10 mouse cellular contexts compared by ENCODE assay signal in the genomic region with DNA sequence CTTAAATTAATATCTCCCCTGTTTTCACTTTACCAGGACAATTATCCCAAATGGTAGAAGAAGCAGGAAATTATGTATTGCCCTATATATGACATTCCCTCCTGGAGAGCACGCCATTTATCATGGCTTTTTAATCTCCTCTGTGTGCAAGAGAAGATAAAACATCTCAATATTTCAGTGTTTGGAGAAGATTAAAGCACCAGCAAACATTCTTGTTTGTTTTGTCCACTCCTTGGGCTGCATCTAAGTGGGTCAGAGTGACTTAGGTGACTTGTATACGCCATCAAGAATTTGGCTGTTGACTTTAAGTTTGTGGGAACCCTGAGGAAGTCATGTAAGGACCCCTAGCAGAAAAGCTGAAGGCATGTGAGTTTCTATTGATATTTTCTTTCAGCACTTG.
"Had no signal": no experiment of that assay in that cellular context is flagged by ENCODE, and none has a peak within 500 bp of the region (broad histone marks: within the 10 kb centered on the region; RNA-seq: fewer than 3 reads in every experiment).

A gene (plus strand): TSS at position 301 of the 400 bp plus-strand sequence.

- DNase-seq: kidney, adult 18-20 months; kidney, postnatal 10 days; kidney, postnatal 4 days; layer of hippocampus, postnatal 36 days; lung, adult 18-20 months; right cerebral cortex, postnatal 25 days; spleen, adult 18-20 months; thymus, postnatal 14 days had no signal

- H3K27ac ChIP-seq: limb, embryonic 15.5 days; midbrain, embryonic 13.5 days had no signal

- H3K4me1 ChIP-seq: limb, embryonic 15.5 days; midbrain, embryonic 13.5 days had no signal

- ATAC-seq: midbrain, embryonic 13.5 days had no signal

- H3K36me3 ChIP-seq: limb, embryonic 15.5 days; midbrain, embryonic 13.5 days had no signal

- H3K4me3 ChIP-seq: limb, embryonic 15.5 days; midbrain, embryonic 13.5 days had no signal

- H3K27me3 ChIP-seq: limb, embryonic 15.5 days; midbrain, embryonic 13.5 days had no signal

- H3K9ac ChIP-seq: limb, embryonic 15.5 days; midbrain, embryonic 13.5 days had no signal

- H3K4me2 ChIP-seq: limb, embryonic 15.5 days; midbrain, embryonic 13.5 days had no signal

- H3K9me3 ChIP-seq: limb, embryonic 15.5 days; midbrain, embryonic 13.5 days had no signal
